Mouse (Mus musculus): ENCODE data around the gene Nxt1. TPM values are rescaled to one million over a fixed set of nuclear protein-coding genes. Genes with fewer than 3 reads are reported as not detected.

Gene Nxt1
- polyA plus RNA-seq, 1 experiment from 2014 or later = 67.0 TPM

- no peak overlapping the region for H3K9ac ChIP-seq (ENCODE audit: low read length)
- no peak overlapping the region for H3K4me2 ChIP-seq (ENCODE audit: low read depth, low read length)
- no peaks in the 10 kb centered on the region for H3K9me3 ChIP-seq (replicated peaks; ENCODE audit: control insufficient read depth, low read length)
- no peak overlapping the region for H3K27ac ChIP-seq (ENCODE audit: low read length)
- H3K4me1 ChIP-seq (ENCODE audit: control insufficient read depth, insufficient read depth, low read length) = no peaks in the 10 kb centered on the region
- H3K4me3 ChIP-seq (replicated peaks; ENCODE audit: low read length) = no peak overlapping the region
- no peaks in the 10 kb centered on the region for H3K36me3 ChIP-seq (ENCODE audit: control insufficient read depth, insufficient read depth, low read length)
- WGBS = 36% methylated on average over 3 of the region's 3 CpGs
- ATAC-seq (ENCODE audit: insufficient read depth, low FRiP score) = no peak
- H3K27me3 ChIP-seq (ENCODE audit: control insufficient read depth, insufficient read depth, low read length) = no peaks in the 10 kb centered on the region
These were observed 21.6 kb upstream of the Nxt1 start for GRCm38 (mm10) chr2:148650587-148651357.

DNA sequence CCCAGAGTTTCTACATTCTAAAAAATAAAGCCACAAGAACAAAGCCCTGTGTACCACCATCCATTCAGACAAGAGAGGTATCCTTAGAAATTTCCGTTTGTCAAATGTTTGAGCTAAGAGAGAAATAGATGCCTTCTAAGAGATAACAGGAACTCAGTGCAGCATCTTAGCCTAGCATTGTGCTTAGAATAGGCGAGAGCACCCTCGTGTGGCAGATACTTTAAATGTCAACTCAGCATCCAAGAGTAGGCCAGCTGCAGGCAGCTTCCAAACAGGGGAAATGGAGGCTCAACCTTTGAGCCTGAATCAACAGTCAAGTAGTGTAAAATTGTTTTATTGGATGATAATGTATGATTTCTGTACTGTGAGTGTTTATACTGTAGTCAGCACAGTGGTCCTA is 17.4 kb upstream of the Nxt1 start:
- H3K9ac ChIP-seq (ENCODE audit: low read length) = no peak overlapping the region
- no peak overlapping the region for H3K4me2 ChIP-seq (ENCODE audit: low read depth, low read length)
- no peaks in the 10 kb centered on the region for H3K27me3 ChIP-seq (ENCODE audit: control insufficient read depth, insufficient read depth, low read length)
- no peak for ATAC-seq (ENCODE audit: insufficient read depth, low FRiP score)
- WGBS = 0% methylated on average over 3 of the region's 3 CpGs
- H3K36me3 ChIP-seq (ENCODE audit: control insufficient read depth, insufficient read depth, low read length) = no peaks in the 10 kb centered on the region
- H3K9me3 ChIP-seq (replicated peaks; ENCODE audit: control insufficient read depth, low read length) = no peaks in the 10 kb centered on the region
- no peaks in the 10 kb centered on the region for H3K4me1 ChIP-seq (ENCODE audit: control insufficient read depth, insufficient read depth, low read length)
- H3K4me3 ChIP-seq (replicated peaks; ENCODE audit: low read length) = no peak overlapping the region
- no peak overlapping the region for H3K27ac ChIP-seq (ENCODE audit: low read length)

DNA sequence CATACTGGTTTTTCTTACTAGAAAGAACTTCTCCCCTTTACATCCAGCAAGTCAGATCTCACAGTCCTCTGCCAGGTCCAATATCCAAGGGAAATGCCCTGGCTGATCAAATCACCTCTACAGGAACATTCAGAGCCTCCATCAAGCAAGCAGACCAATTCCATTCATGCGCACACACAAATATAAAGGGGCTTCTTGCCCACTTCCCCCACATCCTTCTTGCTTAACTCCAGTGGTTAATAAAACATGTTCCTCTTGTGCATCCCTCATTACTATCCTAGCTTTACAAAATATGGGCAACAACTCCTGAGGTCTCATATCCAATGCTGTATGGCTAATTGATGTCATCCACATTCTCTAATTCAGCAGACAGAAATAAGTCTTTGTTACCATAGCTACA is 8.9 kb upstream of the Nxt1 start:
- Histone ChIP-seq H3K27ac (ENCODE audit: low read length) (no peak overlapping the region), H3K9me3 (replicated peaks; ENCODE audit: control insufficient read depth, low read length) (no peaks in the 10 kb centered on the region), H3K4me2 (ENCODE audit: low read depth, low read length) (no peak overlapping the region), H3K36me3 (ENCODE audit: control insufficient read depth, insufficient read depth, low read length) (no peaks in the 10 kb centered on the region), H3K9ac (ENCODE audit: low read length) (no peak overlapping the region), H3K4me1 (ENCODE audit: control insufficient read depth, insufficient read depth, low read length) (no peaks in the 10 kb centered on the region), H3K27me3 (ENCODE audit: control insufficient read depth, insufficient read depth, low read length) (no peaks in the 10 kb centered on the region), H3K4me3 (replicated peaks; ENCODE audit: low read length) (no peak overlapping the region)
- ATAC-seq (ENCODE audit: insufficient read depth, low FRiP score) = no peak
- WGBS = 95% methylated on average over 1 of the region's 1 CpGs

DNA sequence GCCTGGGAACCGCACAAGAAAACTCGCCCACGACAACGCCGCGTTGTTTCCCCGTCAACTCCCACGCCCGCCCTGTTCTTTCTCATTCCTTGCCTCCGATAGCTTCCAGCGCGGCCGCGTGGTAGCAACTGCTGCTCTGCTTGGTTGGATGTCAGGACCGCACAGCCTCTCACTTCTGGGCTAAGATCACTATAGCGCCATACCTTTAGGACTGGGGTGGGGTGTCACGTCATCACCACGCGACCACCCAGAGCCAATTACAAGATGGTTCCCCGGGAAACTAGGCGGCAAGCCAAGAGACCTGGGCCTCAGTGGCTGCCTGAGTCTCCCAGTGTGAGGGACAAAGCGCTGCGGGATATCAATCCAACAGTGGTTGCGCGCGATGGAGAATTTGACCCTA is 5.4 kb downstream of the Nxt1 start:
- Histone ChIP-seq H3K27me3 (ENCODE audit: control insufficient read depth, insufficient read depth, low read length) (no peaks in the 10 kb centered on the region), H3K27ac (ENCODE audit: low read length) (peak overlapping the region; percentile 72), H3K9me3 (replicated peaks; ENCODE audit: control insufficient read depth, low read length) (no peaks in the 10 kb centered on the region), H3K9ac (ENCODE audit: low read length) (peak overlapping the region; percentile 65), H3K4me2 (ENCODE audit: low read depth, low read length) (peak overlapping the region; percentile 60), H3K4me1 (ENCODE audit: control insufficient read depth, insufficient read depth, low read length) (peaks cover 51% of the 10 kb centered on the region), H3K4me3 (replicated peaks; ENCODE audit: low read length) (peak overlapping the region; percentile 46), H3K36me3 (ENCODE audit: control insufficient read depth, insufficient read depth, low read length) (peaks cover 11% of the 10 kb centered on the region; the same call in 1 of the 2 replicates)
- no peak for ATAC-seq (ENCODE audit: insufficient read depth, low FRiP score)
- 13% methylated on average over 26 of the region's 26 CpGs for WGBS

DNA sequence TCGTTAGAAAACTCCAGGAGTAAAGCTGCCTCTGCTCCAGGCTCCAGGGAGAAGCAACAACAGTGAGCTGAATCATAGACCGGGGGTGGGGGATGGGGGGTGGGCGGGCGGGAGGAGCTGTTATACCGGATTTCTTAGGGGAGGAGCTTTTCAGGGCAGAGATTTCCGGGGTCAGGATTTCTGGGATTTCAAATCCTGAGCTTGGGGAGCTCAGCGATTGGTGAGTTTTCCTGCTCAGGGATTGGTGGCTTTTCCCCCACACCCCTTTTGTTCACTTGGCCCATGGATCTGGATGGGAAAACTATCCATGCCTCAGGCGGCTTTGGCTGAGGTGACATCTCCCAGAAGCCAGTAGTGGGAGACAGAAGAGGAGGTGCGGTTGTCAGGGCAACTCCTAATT is 6.9 kb downstream of the Nxt1 start:
- Histone ChIP-seq H3K27ac (ENCODE audit: low read length) (peak overlapping the region; percentile 97), H3K4me1 (ENCODE audit: control insufficient read depth, insufficient read depth, low read length) (peaks cover 40% of the 10 kb centered on the region), H3K9me3 (replicated peaks; ENCODE audit: control insufficient read depth, low read length) (no peaks in the 10 kb centered on the region), H3K4me3 (replicated peaks; ENCODE audit: low read length) (peak overlapping the region; percentile 28), H3K4me2 (ENCODE audit: low read depth, low read length) (peak overlapping the region; percentile 83), H3K36me3 (ENCODE audit: control insufficient read depth, insufficient read depth, low read length) (peaks cover 13% of the 10 kb centered on the region; the same call in 1 of the 2 replicates), H3K9ac (ENCODE audit: low read length) (peak overlapping the region; percentile 65), H3K27me3 (ENCODE audit: control insufficient read depth, insufficient read depth, low read length) (no peaks in the 10 kb centered on the region)
- WGBS = 7% methylated on average over 9 of the region's 9 CpGs
- peak; percentile 42 for ATAC-seq (ENCODE audit: insufficient read depth, low FRiP score)

GRCm38 (mm10) chr2:148680775-148681291 is 8.4 kb downstream of the Nxt1 start, which contains the start of gene Gzf1:
TSS of gene Gzf1 (plus strand) at chr2:148681023.
- Histone ChIP-seq H3K4me1 (ENCODE audit: control insufficient read depth, insufficient read depth, low read length) (peaks cover 39% of the 10 kb centered on the region), H3K36me3 (ENCODE audit: control insufficient read depth, insufficient read depth, low read length) (peaks cover 13% of the 10 kb centered on the region; the same call in 1 of the 2 replicates), H3K27me3 (ENCODE audit: control insufficient read depth, insufficient read depth, low read length) (no peaks in the 10 kb centered on the region), H3K9ac (ENCODE audit: low read length) (peak within 1 kb of the TSS; percentile 90), H3K9me3 (replicated peaks; ENCODE audit: control insufficient read depth, low read length) (no peaks in the 10 kb centered on the region), H3K4me3 (replicated peaks; ENCODE audit: low read length) (peak within 1 kb of the TSS; percentile 87), H3K4me2 (ENCODE audit: low read depth, low read length) (peak within 1 kb of the TSS; percentile 83), H3K27ac (ENCODE audit: low read length) (peak within 1 kb of the TSS; percentile 97)
- peak; percentile 95 for ATAC-seq (ENCODE audit: insufficient read depth, low FRiP score)
- WGBS = under 1% methylated on average over 39 of the region's 39 CpGs

DNA sequence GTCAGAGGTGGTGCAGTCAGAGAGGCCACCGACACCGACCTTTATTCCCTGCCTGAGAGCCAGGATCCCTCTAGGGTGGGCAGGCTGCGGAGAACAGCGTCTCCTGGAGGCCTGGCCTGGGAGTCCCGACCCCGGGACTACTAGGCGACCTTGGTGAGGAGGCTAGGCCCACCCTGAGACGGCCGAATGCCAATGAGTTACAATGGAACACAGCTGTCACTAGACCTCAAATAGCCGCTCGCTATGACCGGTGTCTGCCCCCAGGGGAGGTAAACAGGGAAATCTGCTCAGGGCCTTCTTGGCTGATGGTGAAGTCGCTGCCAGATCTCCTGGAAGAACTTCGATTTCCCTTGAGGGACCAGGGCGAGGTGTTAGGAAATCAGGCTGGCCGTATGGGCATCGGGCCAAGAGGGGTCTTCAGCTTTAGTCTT is 9.1 kb downstream of the Nxt1 start:
- H3K9ac ChIP-seq (ENCODE audit: low read length) = peak overlapping the region; percentile 90
- H3K4me1 ChIP-seq (ENCODE audit: control insufficient read depth, insufficient read depth, low read length) = peaks cover 39% of the 10 kb centered on the region
- ATAC-seq (ENCODE audit: insufficient read depth, low FRiP score) = peak; percentile 35
- WGBS = 5% methylated on average over 17 of the region's 17 CpGs
- H3K27ac ChIP-seq (ENCODE audit: low read length) = peak overlapping the region; percentile 79; the same call in 1 of the 2 replicates
- no peaks in the 10 kb centered on the region for H3K9me3 ChIP-seq (replicated peaks; ENCODE audit: control insufficient read depth, low read length)
- peaks cover 7% of the 10 kb centered on the region; the same call in 1 of the 2 replicates for H3K36me3 ChIP-seq (ENCODE audit: control insufficient read depth, insufficient read depth, low read length)
- peak overlapping the region; percentile 87 for H3K4me3 ChIP-seq (replicated peaks; ENCODE audit: low read length)
- no peaks in the 10 kb centered on the region for H3K27me3 ChIP-seq (ENCODE audit: control insufficient read depth, insufficient read depth, low read length)
- peak overlapping the region; percentile 83 for H3K4me2 ChIP-seq (ENCODE audit: low read depth, low read length)

DNA sequence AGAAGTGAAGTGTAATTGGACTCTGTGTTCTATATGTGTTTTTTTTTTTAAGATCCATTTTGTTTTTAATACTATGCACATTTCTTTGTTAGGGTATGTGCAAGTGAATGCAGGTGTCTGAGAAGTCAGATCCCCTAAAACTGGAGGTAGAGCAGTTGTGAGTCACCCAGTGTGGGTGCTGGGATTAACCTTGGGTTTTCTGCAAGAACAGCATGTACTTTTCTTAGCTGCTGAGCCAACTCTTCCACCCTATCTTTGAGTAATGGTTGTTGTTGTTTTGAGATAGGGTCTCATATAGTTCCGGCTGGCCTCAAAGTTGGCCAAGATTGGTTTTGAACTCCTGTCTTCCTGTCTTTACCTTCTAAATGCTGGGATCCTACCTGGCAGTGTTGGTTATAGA is 10.6 kb downstream of the Nxt1 start:
- peaks cover 6% of the 10 kb centered on the region; the same call in 1 of the 2 replicates for H3K36me3 ChIP-seq (ENCODE audit: control insufficient read depth, insufficient read depth, low read length)
- WGBS = 90% methylated on average over 1 of the region's 1 CpGs
- no peak for ATAC-seq (ENCODE audit: insufficient read depth, low FRiP score)
- H3K4me2 ChIP-seq (ENCODE audit: low read depth, low read length) = no peak overlapping the region
- no peak overlapping the region for H3K9ac ChIP-seq (ENCODE audit: low read length)
- no peaks in the 10 kb centered on the region for H3K9me3 ChIP-seq (replicated peaks; ENCODE audit: control insufficient read depth, low read length)
- H3K4me1 ChIP-seq (ENCODE audit: control insufficient read depth, insufficient read depth, low read length) = peaks cover 32% of the 10 kb centered on the region
- H3K4me3 ChIP-seq (replicated peaks; ENCODE audit: low read length) = no peak overlapping the region
- H3K27ac ChIP-seq (ENCODE audit: low read length) = no peak overlapping the region
- H3K27me3 ChIP-seq (ENCODE audit: control insufficient read depth, insufficient read depth, low read length) = no peaks in the 10 kb centered on the region

DNA sequence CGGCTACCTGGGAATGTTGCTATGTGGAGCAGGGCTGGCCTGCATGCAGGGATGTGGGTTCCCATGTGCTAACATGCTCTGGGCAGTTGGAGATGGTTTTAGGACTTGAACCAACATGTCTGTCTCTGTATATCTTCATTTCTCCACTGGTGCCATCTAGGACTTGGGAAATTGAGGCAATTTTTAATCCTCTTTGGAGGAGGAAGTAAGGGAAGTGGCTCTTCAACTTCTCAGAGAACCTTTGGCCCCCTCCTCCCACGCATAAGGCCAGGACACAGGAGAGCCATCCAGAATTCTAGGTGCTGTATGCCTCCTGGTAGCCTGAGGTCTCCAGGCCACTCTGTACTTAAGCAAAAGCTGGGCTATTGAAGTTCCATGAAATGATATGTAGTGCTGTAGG is 12.6 kb downstream of the Nxt1 start:
- peaks cover 6% of the 10 kb centered on the region; the same call in 1 of the 2 replicates for H3K36me3 ChIP-seq (ENCODE audit: control insufficient read depth, insufficient read depth, low read length)
- H3K9ac ChIP-seq (ENCODE audit: low read length) = no peak overlapping the region
- WGBS = 100% methylated on average over 2 of the region's 2 CpGs

More for the DNA sequence above, 12.6 kb downstream of the Nxt1 start:
- H3K9me3 ChIP-seq (replicated peaks; ENCODE audit: control insufficient read depth, low read length) = no peaks in the 10 kb centered on the region
- H3K4me3 ChIP-seq (replicated peaks; ENCODE audit: low read length) = no peak overlapping the region
- H3K27me3 ChIP-seq (ENCODE audit: control insufficient read depth, insufficient read depth, low read length) = no peaks in the 10 kb centered on the region
- no peak overlapping the region for H3K27ac ChIP-seq (ENCODE audit: low read length)
- no peak for ATAC-seq (ENCODE audit: insufficient read depth, low FRiP score)
- peaks cover 14% of the 10 kb centered on the region for H3K4me1 ChIP-seq (ENCODE audit: control insufficient read depth, insufficient read depth, low read length)
- no peak overlapping the region for H3K4me2 ChIP-seq (ENCODE audit: low read depth, low read length)

Measured in stomach, embryonic 16.5 days (tissue).